Mouse (Mus musculus) hindbrain, postnatal 0 days (tissue): ENCODE measurements at regions not wholly inside any gene's neighbourhood (a gene's known extent, or its start where the extent isn't known, plus 50 kb on each side); places are given as distances from the start of the nearest gene placed in this dataset.
"Not testable (repeated sequence)": the region's sequence is repeated elsewhere in the genome, so short reads cannot be mapped to it uniquely, and the experiment has no call there.

Source experiments
- ATAC-seq: fragments of 200-750 bp; cut with Nextera tagmentation; 2 replicates; pipeline ENCODE4 v1.8.0; 2017; ENCODE audit warnings: mild to moderate bottlenecking, moderate TSS enrichment, moderate library complexity
- DNase-seq: peaks from one replicate; pipeline ENCODE4 v3.0.0-alpha.2; 2015; ENCODE audit warnings: low spot score
- H3K27ac ChIP-seq: fragments of 300-500 bp; sonication (generic); 2 replicates; pipeline ENCODE4 v1.5.1; 2014; ENCODE audit warnings: mild to moderate bottlenecking
- H3K27me3 ChIP-seq: fragments of 300-500 bp; sonication (generic); 2 replicates; pipeline ENCODE4 v1.6.1; 2014; ENCODE audit warnings: low read length, mixed read lengths; ENCODE audit not compliant: insufficient read depth
- H3K36me3 ChIP-seq: fragments of 300-500 bp; sonication (generic); 2 replicates; pipeline ENCODE4 v1.6.1; 2014; ENCODE audit warnings: low read length, mixed read lengths; ENCODE audit not compliant: insufficient read depth
- H3K4me1 ChIP-seq: fragments of 300-500 bp; sonication (generic); 2 replicates; pipeline ENCODE4 v1.6.1; 2014; ENCODE audit warnings: antibody characterized with exemption, low read length, mixed read lengths; ENCODE audit not compliant: insufficient read depth
- H3K4me2 ChIP-seq: fragments of 300-500 bp; sonication (generic); 2 replicates; pipeline ENCODE4 v1.6.1; 2014; ENCODE audit warnings: low read depth, mild to moderate bottlenecking, low read length, moderate library complexity, mixed read lengths
- H3K4me3 ChIP-seq: fragments of 300-500 bp; sonication (generic); 2 replicates; pipeline ENCODE4 v1.5.1; 2014; ENCODE audit warnings: low read length
- H3K9ac ChIP-seq: fragments of 300-500 bp; sonication (generic); replicated peaks from 2 replicates; pipeline ENCODE4 v1.6.1; 2014; ENCODE audit warnings: mild to moderate bottlenecking, low read length, moderate library complexity, mixed read lengths
- H3K9me3 ChIP-seq: fragments of 300-500 bp; sonication (generic); 2 replicates; pipeline ENCODE4 v1.6.1; 2016; ENCODE audit warnings: low read length, mixed read lengths
- CTCF ChIP-seq: IDR thresholded peaks from 2 replicates; pipeline ENCODE4 v1.5.1; 2016; ENCODE audit warnings: antibody characterized with exemption, control low read depth, low read depth
- WGBS: fragments of 180-500 bp; shearing (Covaris S2); extraction: QIAGEN DNeasy Blood & Tissue Kit; methylation state at CpG from one replicate; pipeline ENCODE4 v1.1.7; 2014; 5-methylcytosine and 5-hydroxymethylcytosine counted together

GRCm38 (mm10) chr1:30564757-30565156, 309.0 kb downstream of the Phf3 start:
- no peaks in the 10 kb centered on the region for H3K36me3 ChIP-seq
- DNase-seq (no peak), ATAC-seq (no peak)
- no peak overlapping the region for H3K4me2 ChIP-seq
- no peak for TF ChIP-seq CTCF
- 81% methylated on average over 6 of the region's 6 CpGs for WGBS
- no peak overlapping the region for H3K4me3 ChIP-seq
- no peak overlapping the region for H3K27ac ChIP-seq
- H3K4me1 ChIP-seq: no peaks in the 10 kb centered on the region
- no peaks in the 10 kb centered on the region for H3K9me3 ChIP-seq
- H3K27me3 ChIP-seq: no peaks in the 10 kb centered on the region
- no peak overlapping the region for H3K9ac ChIP-seq

GRCm38 (mm10) chr1:30548761-30549160, 325.0 kb downstream of the Phf3 start:
- ATAC-seq, H3K4me1 ChIP-seq, H3K9me3 ChIP-seq, H3K27me3 ChIP-seq, H3K36me3 ChIP-seq, H3K4me3 ChIP-seq, H3K27ac ChIP-seq, DNase-seq, H3K9ac ChIP-seq, H3K4me2 ChIP-seq: not testable (repeated sequence)
- 22% methylated on average over 4 of the region's 4 CpGs for WGBS

- DNase-seq (no peak), ATAC-seq (no peak)
- Histone ChIP-seq H3K27ac (no peak overlapping the region), H3K4me3 (no peak overlapping the region), H3K9me3 (no peaks in the 10 kb centered on the region), H3K4me2 (no peak overlapping the region), H3K4me1 (no peaks in the 10 kb centered on the region), H3K36me3 (no peaks in the 10 kb centered on the region), H3K27me3 (no peaks in the 10 kb centered on the region), H3K9ac (no peak overlapping the region)
- 89% methylated on average over 13 of the region's 13 CpGs for WGBS
- no peak for TF ChIP-seq CTCF
Observed at GRCm38 (mm10) chr1:30540088-30540698, 333.5 kb downstream of the Phf3 start.

GRCm38 (mm10) chr1:30536989-30537975, 336.4 kb downstream of the Phf3 start:
- WGBS: 70% methylated on average over 11 of the region's 11 CpGs
- Histone ChIP-seq H3K9ac (no peak overlapping the region), H3K4me1 (no peaks in the 10 kb centered on the region), H3K36me3 (no peaks in the 10 kb centered on the region), H3K4me3 (no peak overlapping the region), H3K27ac (no peak overlapping the region), H3K27me3 (no peaks in the 10 kb centered on the region), H3K4me2 (no peak overlapping the region), H3K9me3 (no peaks in the 10 kb centered on the region)
- DNase-seq (no peak), ATAC-seq (no peak)
- TF ChIP-seq CTCF: no peak

- Histone ChIP-seq H3K9me3 (no peaks in the 10 kb centered on the region), H3K36me3 (no peaks in the 10 kb centered on the region), H3K27me3 (no peaks in the 10 kb centered on the region), H3K9ac (no peak overlapping the region), H3K4me2 (no peak overlapping the region), H3K27ac (no peak overlapping the region), H3K4me1 (no peaks in the 10 kb centered on the region), H3K4me3 (no peak overlapping the region)
- DNase-seq: no peak
- TF ChIP-seq CTCF: no peak
- no peak for ATAC-seq
- 69% methylated on average over 3 of the region's 3 CpGs for WGBS
Observed at GRCm38 (mm10) chr1:30517348-30517747, 356.4 kb downstream of the Phf3 start.

GRCm38 (mm10) chr1:30515846-30516245, 357.9 kb downstream of the Phf3 start:
- no peaks in the 10 kb centered on the region for H3K4me1 ChIP-seq
- no peak for ATAC-seq

GRCm38 (mm10) chr1:30503224-30503623, 370.5 kb downstream of the Phf3 start:
- no peak overlapping the region for H3K27ac ChIP-seq

More at GRCm38 (mm10) chr1:30515846-30516245, 357.9 kb downstream of the Phf3 start:
- H3K27me3 ChIP-seq: no peaks in the 10 kb centered on the region
- no peak for TF ChIP-seq CTCF
- no peak overlapping the region for H3K4me2 ChIP-seq
- DNase-seq: no peak
- no peak overlapping the region for H3K27ac ChIP-seq
- H3K9me3 ChIP-seq: no peaks in the 10 kb centered on the region
- H3K4me3 ChIP-seq: no peak overlapping the region
- no peaks in the 10 kb centered on the region for H3K36me3 ChIP-seq
- no peak overlapping the region for H3K9ac ChIP-seq
- WGBS: 95% methylated on average over 6 of the region's 6 CpGs

More at GRCm38 (mm10) chr1:30503224-30503623, 370.5 kb downstream of the Phf3 start:
- H3K4me2 ChIP-seq: no peak overlapping the region
- no peak overlapping the region for H3K4me3 ChIP-seq
- DNase-seq (peak; percentile 85), ATAC-seq (0 out of 2 replicates have a peak, but pooled peaks have one; percentile 49)
- 15% methylated on average over 1 of the region's 1 CpGs for WGBS
- no peak overlapping the region for H3K9ac ChIP-seq
- H3K36me3 ChIP-seq: no peaks in the 10 kb centered on the region
- H3K4me1 ChIP-seq: no peaks in the 10 kb centered on the region
- H3K27me3 ChIP-seq: no peaks in the 10 kb centered on the region
- H3K9me3 ChIP-seq: no peaks in the 10 kb centered on the region
- peak; percentile 85 for TF ChIP-seq CTCF
